Mouse (Mus musculus): Measurements from ENCODE around the gene Slc5a11. TPM values are rescaled to one million over a fixed set of nuclear protein-coding genes. Genes with fewer than 3 reads are reported as not detected.

The Slc5a11 gene
- polyA plus RNA-seq, 1 experiment from 2014 or later, result 0.18 TPM

DNA sequence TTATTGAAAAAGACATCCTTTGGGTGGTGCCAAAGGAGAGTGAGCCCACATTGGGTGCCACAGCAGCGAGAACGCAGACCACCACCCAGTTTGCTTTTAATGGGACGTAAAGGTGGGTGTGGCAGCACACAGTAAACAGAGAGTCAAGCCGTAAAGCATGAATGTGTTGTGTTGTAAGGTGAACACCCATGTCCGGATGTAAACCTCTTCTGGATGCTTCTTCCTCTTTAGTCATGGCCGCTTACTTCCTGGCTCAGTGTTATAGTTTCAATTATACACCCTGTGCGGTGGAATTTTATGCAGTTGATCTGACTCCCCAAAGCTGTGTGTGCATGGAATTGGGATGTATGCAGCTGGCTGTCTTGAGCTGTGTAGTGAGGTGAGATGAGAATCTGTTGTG, 27.7 kb downstream of the Slc5a11 start:
- DNase-seq, result no peak
- no peak overlapping the region for H3K4me3 ChIP-seq (replicated peaks)
- no peaks in the 10 kb centered on the region for H3K27me3 ChIP-seq
- no peak overlapping the region for H3K4me2 ChIP-seq
- no peak overlapping the region for H3K9ac ChIP-seq
- no peaks in the 10 kb centered on the region for H3K36me3 ChIP-seq
- H3K9me3 ChIP-seq (replicated peaks), result no peaks in the 10 kb centered on the region
- 71% methylated on average over 7 of the region's 7 CpGs for WGBS (ENCODE audit: insufficient replicate concordance)
- peaks cover 12% of the 10 kb centered on the region for H3K4me1 ChIP-seq (replicated peaks)
- H3K27ac ChIP-seq, result no peak overlapping the region
- no peak for ATAC-seq (ENCODE audit: low read depth)

GRCm38 (mm10) chr7:123244833-123245232, 30.3 kb downstream of the Slc5a11 start:
- ATAC-seq (ENCODE audit: low read depth), result peak; percentile 83

DNA sequence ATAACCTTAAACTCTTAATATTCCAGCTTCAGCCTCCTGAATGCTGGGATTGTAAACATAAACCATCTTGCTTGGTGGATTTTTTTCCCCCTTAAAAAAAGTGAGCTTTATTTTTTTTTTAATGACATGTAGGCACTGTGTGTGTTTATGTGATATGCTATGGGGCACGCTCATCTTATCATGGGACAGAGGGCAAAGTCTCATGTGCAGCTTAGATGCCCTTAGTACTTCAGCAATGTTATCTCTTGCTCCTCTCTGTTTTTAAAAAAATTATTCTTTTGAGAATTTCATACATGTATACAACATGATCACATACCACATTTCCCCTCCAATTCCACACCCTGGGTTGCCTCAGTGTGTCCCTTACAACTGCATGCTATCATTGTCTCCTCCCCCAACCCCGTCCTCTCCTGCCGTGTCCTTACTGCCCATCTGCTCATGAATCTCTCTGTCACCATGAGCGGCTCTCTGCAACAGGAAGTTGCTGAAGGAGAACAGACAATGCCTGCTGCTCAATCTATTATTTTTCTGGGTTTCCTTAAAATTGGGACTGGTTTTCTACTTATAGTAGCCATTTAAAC, 32.0 kb downstream of the Slc5a11 start:
- Histone ChIP-seq H3K4me1 (replicated peaks) (peaks cover 12% of the 10 kb centered on the region), H3K36me3 (no peaks in the 10 kb centered on the region), H3K4me2 (no peak overlapping the region), H3K9ac (no peak overlapping the region), H3K9me3 (replicated peaks) (no peaks in the 10 kb centered on the region), H3K4me3 (replicated peaks) (no peak overlapping the region), H3K27ac (no peak overlapping the region), H3K27me3 (no peaks in the 10 kb centered on the region)
- WGBS (ENCODE audit: insufficient replicate concordance), result 14% methylated on average over 4 of the region's 4 CpGs
- ATAC-seq (ENCODE audit: low read depth) (peak; percentile 64; the same call in 1 of the 2 replicates), DNase-seq (peak; percentile 4)

More at GRCm38 (mm10) chr7:123244833-123245232, 30.3 kb downstream of the Slc5a11 start:
- Histone ChIP-seq H3K4me1 (replicated peaks) (peaks cover 12% of the 10 kb centered on the region), H3K4me3 (replicated peaks) (no peak overlapping the region), H3K27ac (no peak overlapping the region), H3K36me3 (no peaks in the 10 kb centered on the region), H3K9ac (no peak overlapping the region), H3K27me3 (no peaks in the 10 kb centered on the region), H3K9me3 (replicated peaks) (no peaks in the 10 kb centered on the region), H3K4me2 (no peak overlapping the region)
- peak; percentile 14 for DNase-seq
- 33% methylated on average over 1 of the region's 1 CpGs for WGBS (ENCODE audit: insufficient replicate concordance)

DNA sequence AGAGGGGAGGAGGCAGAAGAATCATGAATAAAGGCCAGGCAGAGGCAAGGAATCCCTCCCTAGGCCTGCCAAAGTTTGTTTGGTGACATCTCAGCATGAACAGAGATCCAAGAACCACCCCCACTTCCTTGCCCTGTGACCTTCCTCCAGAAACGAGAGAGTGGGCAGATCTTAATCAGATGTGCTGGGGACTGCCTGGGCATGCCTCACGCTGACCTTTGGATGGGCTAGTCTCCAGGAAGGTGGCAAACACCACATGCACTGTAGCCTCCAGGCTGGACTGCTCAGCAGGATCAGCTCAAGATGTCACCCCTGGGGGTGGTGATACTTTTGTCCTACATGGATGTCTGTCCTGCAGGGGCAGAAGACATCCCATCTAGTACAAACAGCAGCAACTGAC, 33.6 kb downstream of the Slc5a11 start:
- Histone ChIP-seq H3K4me2 (no peak overlapping the region), H3K9me3 (replicated peaks) (no peaks in the 10 kb centered on the region), H3K4me3 (replicated peaks) (no peak overlapping the region), H3K27me3 (no peaks in the 10 kb centered on the region), H3K27ac (no peak overlapping the region), H3K9ac (no peak overlapping the region), H3K4me1 (replicated peaks) (peaks cover 12% of the 10 kb centered on the region), H3K36me3 (no peaks in the 10 kb centered on the region)
- no peak for ATAC-seq (ENCODE audit: low read depth)
- no peak for DNase-seq
- WGBS (ENCODE audit: insufficient replicate concordance), result 28% methylated on average over 2 of the region's 2 CpGs

DNA sequence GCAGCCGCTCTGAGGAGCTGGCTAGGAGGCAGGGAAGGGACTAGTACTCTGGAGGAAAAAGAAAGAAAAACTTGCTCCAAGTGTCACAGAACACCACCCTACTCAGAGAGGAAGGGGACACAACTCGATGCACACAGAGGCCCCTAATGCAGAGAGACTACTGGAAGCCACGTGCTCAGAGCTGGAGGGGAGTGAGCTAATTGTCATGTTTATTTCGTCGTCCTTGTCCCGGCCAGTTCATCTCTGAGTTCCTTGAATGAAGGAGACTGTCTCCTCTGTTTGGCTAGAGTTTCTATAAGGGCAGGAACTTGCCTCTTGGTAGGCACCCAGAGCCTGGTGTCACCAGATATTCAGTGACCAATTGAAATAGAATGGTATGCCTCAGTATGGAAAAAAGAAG, 36.8 kb downstream of the Slc5a11 start:
- Histone ChIP-seq H3K4me1 (replicated peaks) (peaks cover 6% of the 10 kb centered on the region; the same call in 1 of the 2 replicates), H3K27me3 (no peaks in the 10 kb centered on the region), H3K4me3 (replicated peaks) (no peak overlapping the region), H3K9ac (no peak overlapping the region), H3K27ac (no peak overlapping the region), H3K36me3 (no peaks in the 10 kb centered on the region), H3K9me3 (replicated peaks) (no peaks in the 10 kb centered on the region), H3K4me2 (no peak overlapping the region)
- 51% methylated on average over 6 of the region's 6 CpGs for WGBS (ENCODE audit: insufficient replicate concordance)
- ATAC-seq (ENCODE audit: low read depth), result no peak
- DNase-seq, result no peak

DNA sequence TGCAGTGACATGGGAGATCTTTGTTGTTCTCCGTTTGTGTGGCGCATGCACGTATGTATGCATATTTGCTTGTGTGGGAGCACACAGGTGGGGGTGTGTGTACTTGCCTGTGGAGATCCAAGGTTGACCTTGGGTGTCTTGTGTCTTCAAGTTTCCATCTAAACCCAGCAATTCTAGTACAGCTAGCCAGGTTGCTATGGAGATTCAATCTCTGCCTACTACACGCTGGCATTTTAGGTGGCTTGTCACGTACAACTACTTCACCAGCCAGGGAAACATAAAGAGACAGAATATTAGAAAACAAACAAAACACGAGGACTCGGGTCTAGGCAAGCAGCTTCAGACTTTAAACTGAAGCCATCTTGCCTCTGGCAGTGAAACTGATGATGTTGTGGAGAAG, 38.8 kb downstream of the Slc5a11 start:
- DNase-seq, result no peak
- WGBS (ENCODE audit: insufficient replicate concordance), result 71% methylated on average over 7 of the region's 7 CpGs
- Histone ChIP-seq H3K4me3 (replicated peaks) (no peak overlapping the region), H3K36me3 (no peaks in the 10 kb centered on the region), H3K27me3 (no peaks in the 10 kb centered on the region), H3K9ac (no peak overlapping the region), H3K4me1 (replicated peaks) (no peaks in the 10 kb centered on the region), H3K27ac (no peak overlapping the region), H3K9me3 (replicated peaks) (no peaks in the 10 kb centered on the region), H3K4me2 (no peak overlapping the region)
- no peak for ATAC-seq (ENCODE audit: low read depth)

GRCm38 (mm10) chr7:123254196-123254970, 39.8 kb downstream of the Slc5a11 start:
- Histone ChIP-seq H3K36me3 (no peaks in the 10 kb centered on the region), H3K9ac (no peak overlapping the region), H3K27ac (no peak overlapping the region), H3K27me3 (no peaks in the 10 kb centered on the region), H3K9me3 (replicated peaks) (no peaks in the 10 kb centered on the region), H3K4me2 (no peak overlapping the region), H3K4me3 (replicated peaks) (no peak overlapping the region), H3K4me1 (replicated peaks) (no peaks in the 10 kb centered on the region)
- WGBS (ENCODE audit: insufficient replicate concordance), result 74% methylated on average over 14 of the region's 14 CpGs
- DNase-seq, result no peak
- ATAC-seq (ENCODE audit: low read depth), result no peak

GRCm38 (mm10) chr7:123258103-123258502, 43.5 kb downstream of the Slc5a11 start:
- Histone ChIP-seq H3K27me3 (no peaks in the 10 kb centered on the region), H3K9me3 (replicated peaks) (no peaks in the 10 kb centered on the region), H3K4me1 (replicated peaks) (no peaks in the 10 kb centered on the region), H3K4me3 (replicated peaks) (no peak overlapping the region), H3K36me3 (no peaks in the 10 kb centered on the region), H3K4me2 (no peak overlapping the region), H3K9ac (no peak overlapping the region), H3K27ac (no peak overlapping the region)
- ATAC-seq (ENCODE audit: low read depth), result no peak
- WGBS (ENCODE audit: insufficient replicate concordance), result 70% methylated on average over 8 of the region's 8 CpGs
- no peak for DNase-seq

DNA sequence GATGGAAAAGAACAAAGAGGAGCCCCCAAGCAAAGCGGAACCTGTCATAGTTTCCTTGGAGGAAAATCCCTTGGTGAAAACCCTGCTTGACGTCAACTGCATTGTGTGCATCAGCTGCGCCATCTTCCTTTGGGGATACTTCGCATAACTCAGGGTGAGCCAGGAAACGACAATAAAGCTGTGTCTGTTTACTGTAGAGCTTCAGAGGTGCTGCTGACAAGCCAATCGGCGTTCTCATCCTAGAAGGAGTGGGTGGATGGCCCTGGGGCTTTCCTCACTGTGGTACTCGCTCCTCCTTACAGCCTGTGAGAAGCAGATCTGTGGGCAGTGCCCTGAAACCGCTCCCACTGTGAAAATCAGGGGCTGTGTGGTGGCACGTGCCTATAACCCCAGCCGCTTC, 58.5 kb downstream of the Slc5a11 start:
- Histone ChIP-seq H3K9ac (no peak overlapping the region), H3K9me3 (replicated peaks) (no peaks in the 10 kb centered on the region), H3K4me2 (no peak overlapping the region), H3K27ac (no peak overlapping the region), H3K4me1 (replicated peaks) (no peaks in the 10 kb centered on the region), H3K4me3 (replicated peaks) (no peak overlapping the region), H3K36me3 (peaks cover 5% of the 10 kb centered on the region; the same call in 1 of the 2 replicates), H3K27me3 (no peaks in the 10 kb centered on the region)
- DNase-seq, result no peak
- 70% methylated on average over 11 of the region's 11 CpGs for WGBS (ENCODE audit: insufficient replicate concordance)
- no peak for ATAC-seq (ENCODE audit: low read depth)

- Histone ChIP-seq H3K4me3 (replicated peaks) (no peak overlapping the region), H3K9ac (no peak overlapping the region), H3K4me2 (no peak overlapping the region), H3K4me1 (replicated peaks) (no peaks in the 10 kb centered on the region), H3K27me3 (no peaks in the 10 kb centered on the region), H3K36me3 (peaks cover 37% of the 10 kb centered on the region), H3K27ac (no peak overlapping the region), H3K9me3 (replicated peaks) (no peaks in the 10 kb centered on the region)
- no peak for ATAC-seq (ENCODE audit: low read depth)
- DNase-seq, result no peak
- 74% methylated on average over 4 of the region's 4 CpGs for WGBS (ENCODE audit: insufficient replicate concordance)
These were observed 62.0 kb downstream of the Slc5a11 start for GRCm38 (mm10) chr7:123276568-123276967.

- H3K27ac ChIP-seq, result no peak overlapping the region
- H3K4me3 ChIP-seq (replicated peaks), result no peak overlapping the region
- peaks cover 50% of the 10 kb centered on the region for H3K36me3 ChIP-seq
- H3K4me1 ChIP-seq (replicated peaks), result no peaks in the 10 kb centered on the region
- no peak for ATAC-seq (ENCODE audit: low read depth)
- no peaks in the 10 kb centered on the region for H3K9me3 ChIP-seq (replicated peaks)
- DNase-seq, result no peak
- 87% methylated on average over 4 of the region's 4 CpGs for WGBS (ENCODE audit: insufficient replicate concordance)
- H3K27me3 ChIP-seq, result no peaks in the 10 kb centered on the region
- H3K4me2 ChIP-seq, result no peak overlapping the region
- H3K9ac ChIP-seq, result no peak overlapping the region
These were observed 65.2 kb downstream of the Slc5a11 start for GRCm38 (mm10) chr7:123279797-123280196.

GRCm38 (mm10) chr7:123283826-123284225, 69.2 kb downstream of the Slc5a11 start:
- Histone ChIP-seq H3K27ac (no peak overlapping the region), H3K9me3 (replicated peaks) (no peaks in the 10 kb centered on the region), H3K27me3 (no peaks in the 10 kb centered on the region), H3K4me2 (no peak overlapping the region), H3K4me3 (replicated peaks) (no peak overlapping the region), H3K9ac (no peak overlapping the region), H3K4me1 (replicated peaks) (no peaks in the 10 kb centered on the region), H3K36me3 (peaks cover 69% of the 10 kb centered on the region)
- ATAC-seq (ENCODE audit: low read depth) (no peak), DNase-seq (no peak)
- WGBS (ENCODE audit: insufficient replicate concordance), result 81% methylated on average over 4 of the region's 4 CpGs
